Mouse (Mus musculus): ENCODE results near the gene Ppil1.
A peak's percentile ranks its signal among the peaks of the same experiment; 100 is the strongest.
"Not testable (repeated sequence)": the region's sequence is repeated elsewhere in the genome, so short reads cannot be mapped to it uniquely, and the experiment has no call there.

Ppil1 gene

DNA sequence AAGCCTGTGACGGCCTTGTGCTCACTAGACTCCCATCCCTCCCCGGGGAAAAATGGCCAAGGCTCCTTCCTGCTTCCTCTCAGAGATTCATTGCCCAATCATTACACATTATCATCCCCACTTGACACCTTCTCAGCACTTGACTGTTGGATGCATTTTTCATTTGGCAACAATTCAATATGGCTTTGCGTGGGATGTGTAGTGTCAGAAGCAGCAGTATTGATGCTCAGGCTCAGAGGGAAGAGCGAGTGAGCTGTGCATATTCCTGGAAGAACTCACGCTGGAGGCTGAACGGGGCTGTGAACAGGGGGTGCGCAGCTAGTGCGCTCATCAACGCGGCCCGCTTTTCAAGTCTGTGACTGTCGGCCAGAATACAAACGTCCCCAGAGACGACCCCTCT is 13.0 kb downstream of the Ppil1 start:
- not testable (repeated sequence) for DNase-seq

DNA sequence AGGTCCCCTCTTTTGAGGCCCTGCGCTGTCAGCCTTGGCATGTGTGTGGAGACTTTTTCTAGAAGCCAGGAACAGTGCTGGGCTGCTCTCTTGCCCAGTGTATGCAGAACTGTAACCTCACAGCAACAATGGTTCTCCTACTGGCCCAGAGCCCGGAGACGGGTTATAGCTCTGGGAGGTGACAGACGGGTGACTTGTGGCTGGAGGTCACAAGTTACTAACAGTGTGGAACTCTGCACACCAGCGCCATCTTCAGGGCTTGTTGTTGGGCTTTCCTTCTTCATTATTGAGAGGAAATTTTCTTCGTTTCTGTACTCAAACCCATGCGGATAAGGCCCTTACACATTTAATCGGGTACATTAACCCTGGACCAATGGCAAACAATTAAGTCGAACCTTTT is 14.5 kb downstream of the Ppil1 start:
- peak; percentile 75 to 86 for DNase-seq

DNA sequence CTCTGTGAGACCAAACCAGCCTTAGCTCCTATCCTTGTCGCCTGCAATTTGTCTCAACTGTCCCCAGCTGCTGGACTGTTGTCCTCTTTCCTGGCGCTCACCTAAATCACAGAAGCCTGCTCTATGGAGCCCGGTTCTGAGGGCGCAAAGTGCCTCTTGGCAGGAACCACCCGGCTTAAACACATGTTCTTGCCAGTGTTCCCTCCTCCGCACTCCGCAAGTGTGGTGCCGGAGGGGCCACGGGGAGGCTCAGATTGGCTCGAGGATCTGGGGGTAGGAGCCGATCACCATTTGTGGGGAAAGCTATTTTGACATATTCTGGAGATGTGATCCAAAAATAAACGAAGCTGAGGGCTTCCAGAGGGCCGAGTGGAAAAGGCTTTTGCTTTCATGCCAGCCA is 16.1 kb downstream of the Ppil1 start:
- DNase-seq, result peak in 1 of 2 experiments; percentile 64

DNA sequence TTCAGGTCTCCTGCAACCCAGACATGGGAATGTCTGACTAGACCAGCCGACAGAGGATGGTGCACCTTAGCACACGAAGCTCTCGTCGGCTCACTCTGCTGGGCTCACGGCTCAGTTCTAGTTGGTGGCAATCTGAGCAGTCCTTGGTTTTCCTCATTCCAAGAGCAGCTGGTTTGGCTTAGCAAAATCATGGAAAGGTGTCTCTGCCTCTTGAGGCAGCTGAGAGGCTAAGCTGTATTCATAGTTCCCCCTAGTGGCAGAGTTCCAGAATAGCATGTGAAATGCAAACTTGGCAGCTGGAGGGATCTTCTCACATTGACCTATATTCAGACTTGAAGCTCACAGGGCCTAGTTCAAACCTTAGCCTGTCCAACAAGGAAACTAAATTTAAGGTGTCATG is 17.4 kb downstream of the Ppil1 start:
- DNase-seq, result peak in 1 of 2 experiments; percentile 56

DNA sequence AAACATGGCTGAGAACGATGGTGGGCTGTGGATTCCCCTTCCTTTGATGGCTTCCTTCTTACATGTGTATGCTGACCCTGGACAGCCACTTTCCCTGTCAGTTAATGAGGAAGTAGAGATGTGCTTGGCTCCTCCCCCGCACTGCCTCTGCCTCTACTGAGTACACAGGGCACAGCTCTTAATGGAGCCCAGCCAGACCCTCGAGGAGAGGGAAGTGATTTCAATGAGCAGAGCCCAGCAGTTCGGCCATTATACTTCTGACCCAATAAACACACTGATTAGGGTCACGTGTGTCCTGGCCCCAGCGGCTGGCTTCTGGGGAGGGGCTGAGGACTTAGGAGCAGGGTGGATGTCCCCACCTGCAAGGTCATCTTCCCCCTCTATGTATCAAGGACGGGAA is 18.3 kb downstream of the Ppil1 start:
- peak; percentile 49 to 51 for DNase-seq

DNA sequence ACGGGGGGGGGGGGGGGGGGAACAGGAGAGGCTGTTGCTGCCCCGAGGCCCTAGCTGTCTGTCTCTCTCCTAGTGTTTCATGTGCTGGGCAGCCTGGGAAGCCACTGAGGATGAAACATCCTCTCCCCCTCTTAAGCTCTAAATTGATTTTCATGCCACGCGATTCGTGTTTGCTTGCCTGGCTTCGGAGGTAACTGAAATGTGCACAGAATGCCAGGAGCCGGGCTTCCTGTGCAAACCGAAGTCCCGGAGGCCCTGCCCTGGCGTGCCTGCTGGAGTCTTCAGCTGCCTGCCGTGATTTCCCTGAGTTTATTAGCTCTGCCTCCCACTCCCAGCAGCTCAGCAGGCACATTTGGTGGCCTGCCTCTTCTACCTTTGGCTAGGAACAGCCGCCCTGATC is 19.1 kb downstream of the Ppil1 start:
- no peak for DNase-seq

DNA sequence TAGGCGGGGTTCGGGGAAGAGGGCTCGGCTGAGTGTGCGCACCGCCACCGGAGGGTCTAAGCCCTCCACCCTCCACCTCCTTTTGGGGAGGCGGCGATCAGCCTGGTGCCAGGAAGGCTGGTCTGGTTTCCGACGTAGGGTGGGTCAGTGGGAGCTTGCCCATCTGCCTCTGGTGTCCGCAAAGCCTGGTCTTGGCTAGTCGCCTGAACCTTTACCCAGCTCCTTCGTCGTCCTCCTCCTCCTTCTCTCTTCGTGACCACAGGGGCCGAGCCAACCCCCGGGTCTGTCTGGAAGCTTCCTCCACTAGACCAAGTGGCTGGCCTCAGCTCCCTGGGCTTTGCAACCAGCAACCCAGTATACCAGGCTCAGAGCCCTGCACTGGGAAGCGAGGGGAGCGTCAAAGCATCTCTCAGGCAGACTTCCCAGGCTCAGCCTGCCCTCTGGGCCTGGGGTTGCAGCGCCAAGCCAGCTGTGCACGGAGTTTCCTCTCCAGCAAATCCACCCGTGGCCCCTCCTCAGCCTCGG is 25.5 kb downstream of the Ppil1 start:
- no peak for DNase-seq

DNA sequence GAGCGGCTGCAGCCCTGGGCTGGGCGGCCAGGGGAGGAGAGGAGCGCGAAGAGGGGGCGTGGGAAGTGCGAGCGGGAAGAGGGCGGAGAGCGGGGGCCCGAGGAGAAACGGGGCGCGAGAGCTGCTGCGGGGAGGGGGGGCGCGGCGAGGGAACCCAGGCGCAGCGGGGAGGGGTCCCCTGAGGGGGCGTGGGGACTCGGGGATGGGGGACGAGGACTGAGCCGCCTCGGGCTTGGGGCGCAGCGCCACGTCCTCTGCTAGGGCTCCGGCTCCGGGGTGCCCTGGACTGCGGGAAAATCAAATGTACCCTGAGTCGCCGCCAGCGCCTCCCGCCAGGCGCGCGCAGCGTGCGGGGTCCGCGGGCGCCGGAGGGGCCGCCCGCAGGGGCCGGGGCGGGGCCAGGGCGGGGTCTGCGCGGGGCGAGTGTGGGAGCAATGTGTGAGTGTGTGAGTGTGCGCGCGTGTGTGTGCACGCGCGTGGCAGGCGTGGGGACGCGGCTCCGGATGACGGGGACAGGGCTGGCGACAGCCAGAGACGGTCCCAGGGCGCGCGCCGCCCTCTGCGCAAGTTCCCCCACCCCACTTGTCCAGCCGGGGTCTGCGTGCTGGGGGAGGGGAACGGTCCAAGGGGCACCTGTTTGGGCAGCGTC is 26.1 kb downstream of the Ppil1 start, which contains the start of gene Cpne5:
TSS of gene Cpne5 (minus strand) at position 396 of the 649 bp plus-strand sequence.
- DNase-seq, result peak in 1 of 2 experiments; percentile 18

DNA sequence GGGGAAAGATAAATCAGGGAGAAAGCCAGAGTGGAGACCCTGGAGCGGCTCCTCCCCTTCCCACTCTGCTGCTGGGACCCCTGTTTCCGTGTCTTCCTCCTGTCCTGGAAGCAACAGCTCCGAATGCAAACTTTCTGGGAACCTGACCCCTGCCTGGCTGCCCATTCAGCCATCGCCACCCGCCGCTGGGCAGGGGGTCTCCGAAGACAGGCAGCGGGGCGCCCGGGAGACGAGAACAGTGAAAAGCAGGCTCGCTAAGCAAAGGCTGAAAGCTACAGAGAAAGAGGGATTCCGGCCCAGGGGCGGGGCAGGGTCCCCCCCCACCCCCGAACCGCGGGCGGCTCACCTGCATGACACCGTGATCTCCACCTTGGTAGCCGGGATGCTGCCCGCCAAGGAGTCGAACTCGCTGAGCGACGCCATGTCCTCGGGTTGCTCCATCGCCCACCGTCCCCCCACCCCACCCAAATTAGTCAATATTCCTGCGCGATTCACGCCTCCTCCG is 26.7 kb downstream of the Ppil1 start:
- no peak for DNase-seq

DNA sequence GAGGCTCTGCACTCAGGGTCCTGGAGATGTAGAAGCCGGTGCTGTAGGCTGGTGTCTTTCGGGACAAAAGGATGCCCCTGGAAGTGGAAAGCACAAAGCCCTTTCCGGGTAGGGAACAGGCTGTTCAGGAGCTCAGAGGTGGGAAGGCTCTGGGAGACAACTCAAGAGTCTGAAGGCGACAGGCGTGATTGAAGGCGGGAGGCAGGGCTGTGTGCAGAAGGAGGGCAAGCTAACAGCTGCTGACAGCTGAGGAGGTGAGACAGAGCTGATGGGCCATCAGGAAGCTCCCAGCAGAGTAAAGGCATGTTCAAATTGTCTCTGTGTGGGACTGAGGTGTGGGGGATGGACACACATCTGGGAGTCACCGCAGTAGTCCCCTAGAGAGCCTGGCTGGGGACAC is 27.9 kb downstream of the Ppil1 start:
- DNase-seq, result no peak

DNA sequence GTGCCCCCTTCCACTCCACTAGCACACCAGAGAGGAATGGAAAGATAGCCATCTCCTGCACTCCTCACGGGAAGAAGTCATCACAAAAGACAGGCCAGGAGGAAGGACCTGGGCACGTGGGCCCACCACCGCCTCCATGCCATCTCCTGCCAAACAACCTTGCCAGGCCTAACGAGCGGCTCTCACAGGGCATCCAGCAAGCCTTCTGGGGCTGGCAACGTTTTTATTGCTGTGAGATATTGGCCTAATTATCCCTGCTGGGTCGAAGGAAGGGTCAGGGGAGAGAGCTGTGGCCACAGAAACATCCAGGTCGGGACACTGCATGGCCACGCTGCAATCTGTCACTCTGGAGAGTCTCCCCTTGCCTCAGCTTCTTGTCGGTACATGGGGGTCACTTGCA is 32.9 kb downstream of the Ppil1 start:
- no peak for DNase-seq

DNA sequence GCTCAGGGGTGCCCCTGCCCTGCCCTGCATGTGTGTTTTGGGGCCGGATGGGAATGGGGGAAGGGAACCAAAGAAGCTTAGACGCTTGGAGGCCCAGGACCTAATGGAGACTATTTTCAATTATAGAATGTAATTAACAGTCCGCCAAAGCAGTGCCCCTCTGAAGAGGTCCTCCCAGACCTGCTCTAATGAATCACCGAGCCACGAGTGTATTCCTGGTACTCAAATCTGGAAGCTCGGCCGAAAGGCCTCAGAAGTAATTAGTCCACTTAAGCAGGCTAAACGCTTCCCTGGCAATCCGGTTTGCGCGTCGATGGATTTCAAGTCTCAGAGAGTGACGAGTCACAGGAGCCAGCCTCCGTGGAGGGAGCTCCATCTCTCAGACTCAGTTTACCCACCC is 43.4 kb downstream of the Ppil1 start:
- no peak for DNase-seq

DNA sequence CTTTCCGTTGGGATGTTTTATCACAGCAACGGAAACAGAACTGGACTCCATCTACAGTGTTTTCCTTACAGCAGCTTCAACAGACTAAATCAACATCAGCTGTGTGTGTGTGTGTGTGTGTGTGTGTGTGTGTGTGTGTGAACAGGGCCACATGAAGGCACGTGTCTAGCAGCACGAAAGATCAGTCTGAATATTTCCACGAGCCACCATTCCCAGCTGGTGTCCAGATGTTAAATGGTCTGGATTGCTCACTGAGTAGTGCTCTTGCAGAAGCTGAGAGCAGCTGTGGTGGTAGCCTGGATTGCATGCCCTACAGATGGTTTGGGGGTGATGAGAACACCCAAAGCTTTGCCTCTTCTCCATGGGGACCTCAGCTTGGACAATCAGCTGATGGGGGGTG is 46.0 kb downstream of the Ppil1 start:
- DNase-seq, result no peak

DNA sequence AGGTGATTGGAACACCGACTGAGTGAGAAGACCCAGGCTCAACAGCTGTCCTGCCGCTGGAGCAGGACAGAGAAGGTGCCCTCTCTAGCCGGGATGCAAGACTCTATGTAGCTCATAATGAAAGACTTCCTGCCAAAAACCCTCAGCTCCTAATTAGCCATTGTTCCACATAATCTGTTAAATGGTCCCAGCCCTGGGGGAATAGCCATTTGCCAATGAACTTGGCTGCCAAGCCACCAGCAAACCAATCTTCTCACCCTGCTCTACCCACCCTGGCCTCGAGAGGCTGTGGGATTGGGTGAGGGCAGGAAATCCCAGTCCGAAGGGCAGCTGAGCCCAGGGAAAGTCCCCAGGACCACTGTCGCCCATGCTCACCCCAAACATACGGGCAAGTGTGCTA is 47.9 kb downstream of the Ppil1 start:
- no peak for DNase-seq

DNA sequence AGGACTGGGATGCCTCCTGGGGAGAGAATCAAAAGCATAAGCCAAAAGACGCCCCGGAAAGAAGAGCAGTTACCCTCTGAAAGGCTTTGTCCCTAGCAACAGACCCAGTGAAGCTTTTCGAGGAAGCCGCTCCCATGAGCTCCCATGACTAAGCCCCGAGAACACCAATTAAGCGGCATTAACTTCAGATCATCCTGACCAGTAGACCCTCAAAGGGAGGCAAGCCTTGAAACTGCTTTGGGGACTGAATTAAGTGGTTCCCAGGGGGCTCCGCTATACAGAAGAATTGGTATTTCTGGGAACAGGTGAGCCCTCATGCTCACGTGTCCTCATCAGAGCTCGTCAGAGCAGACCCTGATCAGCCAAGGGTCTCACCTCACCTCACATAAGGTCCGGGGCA is 49.3 kb downstream of the Ppil1 start:
- no peak for DNase-seq

DNA sequence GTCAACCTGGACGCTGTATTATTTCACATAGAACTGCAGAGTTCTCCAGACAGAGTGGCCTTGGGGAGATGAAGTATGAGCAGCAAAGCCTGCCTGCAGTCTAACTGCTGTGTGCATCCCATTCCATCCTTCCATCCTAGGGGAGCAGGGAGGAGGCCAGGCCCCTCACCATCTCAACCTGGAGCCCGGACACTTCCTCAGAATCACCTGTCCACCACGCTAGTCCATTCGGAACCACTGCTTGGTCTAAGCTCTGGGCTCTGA is 49.9 kb downstream of the Ppil1 start:
- no peak for DNase-seq

DNA sequence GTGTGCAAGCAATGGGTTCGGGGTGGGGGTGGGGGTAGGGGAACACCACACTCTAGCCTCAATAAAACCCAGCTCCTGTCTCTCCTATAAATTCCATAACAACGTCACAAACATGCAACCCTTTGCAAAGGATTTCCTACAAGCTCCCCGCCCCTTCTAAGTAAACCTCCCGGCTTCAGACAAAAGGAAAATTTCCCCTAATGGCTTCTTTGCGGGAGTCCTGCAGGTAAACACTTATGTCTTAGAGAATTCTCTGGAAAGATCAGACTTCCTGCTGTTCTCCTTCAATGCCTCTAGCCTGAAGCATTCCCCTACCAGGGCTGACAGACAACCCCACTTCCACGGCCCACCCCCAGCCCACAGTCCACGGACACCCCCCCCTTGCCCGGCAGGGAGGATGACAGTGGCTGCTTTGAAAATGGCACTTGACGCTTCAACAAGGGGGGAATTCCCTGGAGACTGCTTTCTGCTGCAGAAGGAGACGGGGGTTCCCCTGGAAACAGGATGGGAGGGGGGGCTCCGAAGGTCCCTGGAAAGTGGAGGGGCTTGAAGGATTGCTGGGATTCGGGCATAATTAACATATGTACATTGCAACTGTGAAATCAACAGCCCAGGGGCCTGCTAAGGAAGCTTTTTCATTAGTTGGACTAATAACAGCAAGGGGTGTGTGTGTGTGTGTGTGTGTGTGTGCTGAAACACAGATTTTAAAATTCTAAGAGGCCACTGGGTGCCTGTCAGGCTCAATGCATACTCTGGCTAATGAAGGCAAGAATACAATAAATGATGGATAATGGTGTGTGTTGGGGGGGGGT is 50.4 kb downstream of the Ppil1 start:
- DNase-seq, result no peak

DNA sequence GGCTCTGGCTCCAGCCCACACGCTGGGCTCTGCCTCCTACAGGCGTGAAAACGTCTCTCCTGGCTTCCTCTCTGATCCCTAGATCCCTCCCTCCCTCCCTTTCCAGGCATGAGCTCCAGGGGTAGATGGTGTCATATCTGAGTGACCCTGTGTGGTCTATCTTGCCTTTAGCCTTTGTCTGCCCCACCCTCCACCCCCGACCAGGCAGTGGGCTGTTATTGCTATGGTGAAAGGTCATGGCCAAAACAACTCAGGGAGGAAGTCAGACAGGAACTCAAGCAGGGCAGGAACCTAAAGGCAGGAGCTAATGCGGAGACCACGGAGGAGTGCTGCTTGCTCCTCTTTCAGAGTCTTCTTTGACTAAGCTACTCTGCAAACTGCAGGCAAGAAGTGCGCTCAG is 52.1 kb downstream of the Ppil1 start:
- no peak for DNase-seq

DNA sequence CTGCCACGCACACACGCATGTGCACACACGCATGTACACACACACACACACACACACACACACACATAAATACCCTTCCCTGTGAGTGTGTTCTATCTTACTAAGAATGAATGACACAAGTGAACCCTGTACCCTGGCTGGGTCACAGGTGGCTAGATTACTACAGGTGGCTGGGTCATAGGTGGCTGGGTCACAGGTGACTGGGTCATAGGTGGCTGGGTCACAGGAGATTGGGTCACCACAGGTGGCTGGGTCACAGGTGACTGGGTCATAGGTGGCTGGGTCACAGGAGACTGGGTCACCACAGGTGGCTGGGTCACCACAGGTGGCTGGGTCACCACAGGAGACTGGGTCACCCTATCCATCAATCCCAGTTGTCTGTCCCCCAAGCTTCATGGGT is 53.9 kb downstream of the Ppil1 start:
- no peak for DNase-seq

DNA sequence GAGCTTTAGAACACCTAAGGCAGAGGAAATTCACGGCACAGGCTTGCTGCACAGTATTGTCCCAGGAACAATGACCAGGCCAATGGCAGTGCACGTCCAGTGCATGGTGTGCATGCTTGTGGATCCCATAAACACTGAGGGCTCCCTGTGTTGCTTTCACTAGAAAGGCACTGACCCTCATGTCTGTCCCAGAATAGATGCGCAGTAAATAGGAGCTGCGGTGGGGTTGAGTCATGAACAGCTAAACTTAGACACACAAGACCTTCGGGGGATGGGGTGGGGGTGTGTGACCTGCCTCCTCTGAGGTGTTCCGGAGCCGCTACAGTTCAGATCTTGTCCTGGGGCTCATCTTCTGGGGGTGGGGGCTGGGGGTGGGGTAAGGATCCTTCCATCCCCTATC is 57.9 kb downstream of the Ppil1 start:
- no peak for DNase-seq

DNA sequence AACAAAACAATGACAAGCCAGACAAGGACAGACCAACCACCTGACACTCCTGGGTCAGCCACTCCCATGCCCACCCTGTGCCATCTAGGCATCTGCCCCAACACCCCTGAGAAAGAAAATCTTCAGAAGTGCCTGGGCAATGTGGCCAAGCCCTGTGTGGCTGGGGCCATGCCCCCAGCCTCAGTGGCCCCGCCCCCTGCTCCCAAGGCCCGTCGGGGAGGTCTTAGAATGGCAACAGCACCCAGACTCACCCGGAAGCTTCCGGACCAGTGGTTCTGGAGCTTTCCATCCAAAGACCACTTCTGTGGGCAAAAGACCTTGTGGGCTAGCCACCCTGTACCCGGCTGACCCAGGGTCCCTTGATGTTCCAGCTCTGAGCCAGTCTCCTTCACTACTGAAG is 61.4 kb downstream of the Ppil1 start:
- DNase-seq, result no peak
